Mouse (Mus musculus) gastrocnemius, postnatal 14 days (tissue): ENCODE results near the gene Ubr1. TPM values are rescaled to one million over a fixed set of nuclear protein-coding genes. Genes with fewer than 3 reads are reported as not detected.
A peak's percentile ranks its signal among the peaks of the same experiment; 100 is the strongest.

Source experiments
- DNase-seq: peaks from one replicate; pipeline ENCODE4 v3.0.0; 2021; ENCODE audit warnings: mixed read lengths
- intact Hi-C: fragments of 180-260 bp; cut with DNase I; formaldehyde crosslinking; loops from one replicate; pipeline ENCODE4 v1.15.1; 2025; ENCODE audit warnings: low total_unique reads
- total RNA-seq, 2 experiments: library from RNA; stranded (reverse); gene quantifications; 2 replicates each; pipeline ENCODE4 v1.2.3; 2021

Ubr1 gene
- total RNA-seq, 2 experiments from 2014 or later = 18.5 to 20.0 TPM

- intact Hi-C loops = no loop called here
- DNase-seq = no peak
Observed at GRCm38 (mm10) chr2:120871447-120872336, 98.8 kb downstream of the Ubr1 start.

DNA sequence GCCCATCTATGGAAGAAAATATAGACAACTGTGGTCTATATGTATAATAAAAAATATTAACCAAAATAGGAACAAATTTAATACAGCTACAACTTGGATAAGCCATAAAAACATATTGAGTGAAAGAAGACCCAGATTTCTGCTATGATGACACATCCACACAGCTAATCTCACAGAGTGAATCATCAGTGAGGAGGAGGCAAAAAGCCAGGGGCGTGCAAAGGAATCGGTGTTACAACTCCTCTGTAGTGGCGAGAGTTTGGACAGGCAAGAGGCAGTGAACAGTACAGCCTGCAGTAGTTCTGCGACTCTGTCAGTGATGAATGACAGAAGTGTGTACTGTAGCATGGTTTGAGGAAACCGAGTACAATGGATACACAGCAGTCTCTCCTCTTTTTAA is 103.2 kb downstream of the Ubr1 start:
- DNase-seq = no peak
- intact Hi-C loops = loop anchor here (10.0 kb wide), 2 partner anchors 123 to 383 kb away; no protein-coding TSS in a partner anchor

DNA sequence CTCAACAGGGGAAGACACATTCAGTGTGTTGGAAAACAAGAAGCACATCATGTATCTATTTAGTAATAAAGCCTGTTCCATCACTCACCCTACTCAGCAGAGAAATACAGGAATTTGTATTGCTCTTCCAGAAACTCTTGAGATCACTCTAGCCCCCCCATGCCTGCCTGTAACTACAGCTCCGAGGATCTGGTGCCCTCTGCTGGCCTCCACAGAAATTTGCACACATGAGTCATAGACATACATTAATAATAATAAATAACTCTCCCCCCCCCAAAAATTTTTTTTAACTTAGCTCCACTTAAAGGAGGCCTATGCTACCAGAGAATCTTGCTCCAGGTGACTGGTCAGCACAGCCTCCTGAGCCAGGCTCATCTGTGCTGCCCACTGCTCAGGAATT is 104.0 kb downstream of the Ubr1 start:
- intact Hi-C loops = loop anchor here (10.0 kb wide), 2 partner anchors 122 to 382 kb away; no protein-coding TSS in a partner anchor
- DNase-seq = peak; percentile 10

- intact Hi-C loops = loop anchor here (10.0 kb wide), 2 partner anchors 119 to 379 kb away; no protein-coding TSS in a partner anchor
- no peak for DNase-seq
Observed at GRCm38 (mm10) chr2:120863389-120863788, 107.1 kb downstream of the Ubr1 start.

DNA sequence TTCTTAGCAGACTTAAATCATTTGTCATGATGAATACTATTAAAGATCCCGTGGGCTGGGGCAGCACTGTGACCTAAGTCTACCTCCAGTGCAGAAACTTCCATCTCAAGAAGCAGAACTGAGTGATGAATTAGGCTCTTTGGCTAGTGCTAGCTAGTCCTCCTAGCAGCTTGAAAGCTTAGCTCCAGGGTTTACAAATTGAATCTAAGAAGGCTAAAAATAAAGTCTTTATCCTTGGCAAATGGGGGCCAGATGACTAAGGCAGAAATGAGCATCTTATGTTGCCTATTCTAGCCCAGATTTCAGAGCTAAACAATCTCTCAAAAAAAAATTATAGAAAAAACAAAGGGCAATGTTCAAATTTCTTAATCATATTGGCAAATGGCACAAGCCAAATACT is 109.8 kb downstream of the Ubr1 start:
- no peak for DNase-seq
- intact Hi-C loops = loop anchor here (10.0 kb wide), 2 partner anchors 116 to 376 kb away; no protein-coding TSS in a partner anchor

GRCm38 (mm10) chr2:120858131-120858530 is 112.4 kb downstream of the Ubr1 start:
- DNase-seq = no peak
- intact Hi-C loops = no loop called here

DNA sequence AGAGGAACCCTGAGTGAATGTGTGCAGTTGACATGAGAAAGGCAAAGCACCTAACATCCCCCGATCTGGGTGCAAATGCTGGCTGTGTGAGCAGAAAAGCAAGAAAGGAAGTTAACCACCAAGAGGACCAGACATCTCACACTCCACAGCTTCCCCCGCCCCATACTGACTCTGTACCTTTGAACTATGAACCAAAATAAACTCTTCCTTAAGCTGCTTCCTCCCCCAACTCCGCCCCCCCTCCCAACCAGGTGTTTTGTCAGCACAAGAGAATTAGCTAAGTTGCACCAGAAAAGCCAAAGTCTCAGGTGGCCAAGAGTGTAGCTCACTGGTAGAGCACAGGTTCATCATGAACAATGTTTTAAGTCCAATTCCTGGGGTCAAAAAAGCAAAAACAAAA is 117.4 kb downstream of the Ubr1 start:
- intact Hi-C loops = no loop called here
- DNase-seq = no peak

- no peak for DNase-seq
- intact Hi-C loops = no loop called here
Observed at GRCm38 (mm10) chr2:120852626-120853025, 117.9 kb downstream of the Ubr1 start.

DNA sequence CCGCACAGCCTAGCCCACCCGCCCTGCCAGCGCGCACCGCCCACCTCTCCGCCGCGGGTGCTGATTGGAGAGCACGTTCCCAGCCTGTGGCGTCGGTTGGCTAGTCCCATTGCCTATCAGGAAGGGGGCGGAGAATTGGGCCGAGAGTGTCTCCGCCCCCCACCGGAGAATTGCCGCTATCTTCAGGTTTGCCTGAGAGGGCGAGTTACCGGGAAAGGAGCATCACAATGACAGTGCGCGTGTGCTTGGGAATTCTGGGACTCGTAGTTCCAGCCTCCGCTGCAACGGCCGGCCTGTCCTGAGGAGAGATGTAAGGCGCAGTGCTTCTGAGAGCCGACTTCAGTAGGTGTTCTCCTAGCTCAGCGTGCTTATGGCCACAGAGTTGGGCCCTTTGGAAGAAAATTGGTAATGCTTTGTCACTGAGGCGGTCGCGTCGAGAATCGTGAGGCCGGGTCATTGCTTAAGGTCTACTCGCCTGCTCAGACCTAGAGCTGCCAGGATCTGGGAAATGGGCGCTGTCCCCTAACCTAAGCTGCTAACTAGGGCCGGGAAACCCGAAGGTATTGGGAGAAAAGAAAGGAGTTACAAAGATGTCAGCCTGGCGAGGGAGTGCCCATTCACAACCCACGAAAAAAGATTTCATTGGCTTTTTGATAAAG is 120.0 kb downstream of the Ubr1 start, which contains the start of gene Ttbk2:
TSS of gene Ttbk2 (minus strand) at position 181 of the 659 bp plus-strand sequence.
- peak; percentile 97 for DNase-seq
- intact Hi-C loops = no loop called here

- peak; percentile 32 for DNase-seq
- intact Hi-C loops = no loop called here
Observed at GRCm38 (mm10) chr2:120849449-120850423, 120.8 kb downstream of the Ubr1 start, which contains the start of gene Cdan1. Gene Cdan1 (minus strand): TSS chr2:120850128.

- no peak for DNase-seq
- intact Hi-C loops = no loop called here
Observed at GRCm38 (mm10) chr2:120845280-120845679, 125.2 kb downstream of the Ubr1 start.

DNA sequence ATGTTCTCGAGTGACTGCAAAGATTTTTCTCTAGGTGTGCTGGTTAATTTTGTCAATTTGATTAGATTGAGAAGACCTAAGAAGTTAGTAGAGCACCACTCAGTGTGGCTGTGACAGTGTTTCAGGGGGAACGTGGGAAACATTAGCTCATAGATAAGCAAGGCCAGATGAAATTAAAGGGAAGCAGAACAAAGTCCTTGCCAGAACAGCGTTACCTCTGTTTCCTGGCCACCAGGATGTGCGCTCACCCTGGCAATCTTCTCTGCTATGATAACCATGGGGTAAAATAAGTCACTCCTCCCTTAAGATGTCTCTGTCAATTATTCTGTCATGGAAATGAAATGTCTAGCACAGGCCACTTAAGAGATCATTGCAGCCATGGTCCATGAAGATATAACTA is 126.5 kb downstream of the Ubr1 start:
- intact Hi-C loops = no loop called here
- DNase-seq = no peak

GRCm38 (mm10) chr2:120841211-120841610 is 129.3 kb downstream of the Ubr1 start:
- DNase-seq = no peak
- intact Hi-C loops = no loop called here

DNA sequence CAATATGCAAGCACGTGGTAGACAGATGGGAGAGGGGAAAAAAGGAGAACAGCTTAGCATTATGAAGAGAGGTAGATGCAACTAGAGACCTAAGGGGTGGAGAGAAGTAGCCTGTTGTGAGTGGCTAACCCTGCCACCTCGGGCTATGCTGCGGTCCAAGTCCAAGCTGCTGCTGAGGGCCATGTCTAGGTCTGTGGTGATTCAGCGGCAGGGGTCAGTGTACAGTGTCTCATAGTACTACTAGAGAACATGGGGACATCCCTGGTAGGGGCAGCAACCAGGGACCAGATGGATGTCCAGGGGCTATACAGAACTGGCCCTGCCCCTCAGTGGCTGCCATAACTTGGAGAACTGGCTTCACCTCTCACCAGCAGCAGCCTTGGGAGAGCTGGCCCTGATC is 135.3 kb downstream of the Ubr1 start:
- intact Hi-C loops = no loop called here
- no peak for DNase-seq

- DNase-seq = no peak
- intact Hi-C loops = no loop called here
Observed at GRCm38 (mm10) chr2:120826936-120827638, 143.4 kb downstream of the Ubr1 start.
